Mouse (Mus musculus) limb, embryonic 13.5 days (tissue): ENCODE data around the gene Pop4. TPM values are rescaled to one million over a fixed set of nuclear protein-coding genes. Genes with fewer than 3 reads are reported as not detected.
"Not testable (repeated sequence)": the region's sequence is repeated elsewhere in the genome, so short reads cannot be mapped to it uniquely, and the experiment has no call there.

Experiments used
- ATAC-seq: fragments of 200-750 bp; cut with Nextera tagmentation; 2 replicates; pipeline ENCODE4 v1.8.0; 2017; ENCODE audit warnings: low read depth, moderate number of reproducible peaks, moderate TSS enrichment; ENCODE audit not compliant: low FRiP score
- H3K27ac ChIP-seq: fragments of 300-500 bp; sonication (generic); 2 replicates; pipeline ENCODE4 v1.5.1; 2015; ENCODE audit warnings: inconsistent platforms, mild to moderate bottlenecking, moderate library complexity
- H3K27me3 ChIP-seq: fragments of 300-500 bp; sonication (generic); 2 replicates; pipeline ENCODE4 v1.6.1; 2015; ENCODE audit warnings: mild to moderate bottlenecking, inconsistent platforms
- H3K36me3 ChIP-seq: fragments of 300-500 bp; sonication (generic); 2 replicates; pipeline ENCODE4 v1.6.1; 2015; ENCODE audit warnings: inconsistent platforms, mild to moderate bottlenecking, moderate library complexity
- H3K4me1 ChIP-seq: fragments of 300-500 bp; sonication (generic); 2 replicates; pipeline ENCODE4 v1.6.1; 2015; ENCODE audit warnings: inconsistent platforms
- H3K4me2 ChIP-seq: fragments of 300-500 bp; sonication (generic); replicated peaks from 2 replicates; pipeline ENCODE4 v1.6.1; 2015; ENCODE audit warnings: inconsistent platforms, mild to moderate bottlenecking, moderate library complexity
- H3K4me3 ChIP-seq: fragments of 300-500 bp; sonication (generic); 2 replicates; pipeline ENCODE4 v1.5.1; 2015; ENCODE audit warnings: moderate library complexity, mild to moderate bottlenecking, inconsistent platforms
- H3K9ac ChIP-seq: fragments of 300-500 bp; sonication (generic); 2 replicates; pipeline ENCODE4 v1.6.1; 2015; ENCODE audit warnings: mild to moderate bottlenecking, inconsistent platforms
- H3K9me3 ChIP-seq: fragments of 300-500 bp; sonication (generic); 2 replicates; pipeline ENCODE4 v1.6.1; 2016; ENCODE audit warnings: inconsistent platforms
- WGBS: fragments of 180-500 bp; shearing (Covaris S2); methylation state at CpG from one replicate; pipeline ENCODE4 v1.1.7; 2015; 5-methylcytosine and 5-hydroxymethylcytosine counted together
- polyA plus RNA-seq: library from polyadenylated mRNA; unstranded; fragments of >200 nt; fragmentation: Nextera tagmentation; extraction: Ambion mirVana; gene quantifications from 2 replicates; pipeline ENCODE4 v1.2.1, GENCODE M21; 2015

Gene Pop4
- 67.0 TPM in 2 replicates for polyA plus RNA-seq

DNA sequence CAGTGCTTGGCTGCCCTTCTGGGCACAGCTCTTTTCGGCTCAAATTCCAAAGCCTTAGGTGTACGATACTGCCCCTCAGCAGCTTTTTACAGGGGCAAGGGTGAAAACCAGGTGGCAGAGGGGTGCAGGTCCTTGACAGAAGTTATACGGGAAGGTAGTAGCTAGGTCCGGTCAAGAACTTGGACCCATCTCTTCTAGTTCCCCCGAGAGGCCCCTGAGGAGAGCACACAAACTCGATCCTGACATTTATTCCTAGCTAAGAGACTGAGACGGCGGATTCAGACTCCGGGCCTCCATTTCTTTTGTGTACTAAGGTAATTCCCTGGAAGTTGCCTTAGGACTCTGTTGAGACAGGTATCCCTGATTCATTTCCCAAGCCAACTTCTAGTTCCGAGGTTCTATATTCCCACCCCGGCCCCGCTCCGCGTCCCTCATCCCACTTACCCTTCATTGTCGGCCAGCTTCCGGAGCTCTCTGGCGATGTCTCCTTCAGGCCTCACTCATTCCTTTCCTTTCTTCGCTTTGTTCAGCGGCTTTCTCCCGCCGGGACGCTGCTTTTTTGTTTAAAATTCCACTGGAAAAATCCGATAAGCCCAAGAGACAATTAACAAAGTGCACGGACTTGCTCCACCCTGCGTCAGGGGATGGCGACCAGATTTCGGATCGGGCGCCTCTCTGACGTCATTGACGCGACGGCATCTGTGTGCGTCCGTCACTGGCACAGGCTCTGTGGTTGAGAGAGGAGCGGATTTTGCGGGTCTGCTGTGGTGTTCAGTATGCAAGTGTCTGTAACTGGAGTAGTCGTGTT is at the start of gene Pop4:
TSS of gene Pop4 (minus strand) at position 721 of the 808 bp plus-strand sequence.
- peak within 1 kb of the TSS; percentile 86 for H3K9ac ChIP-seq
- peaks cover 29% of the 10 kb centered on the region for H3K36me3 ChIP-seq
- no peaks in the 10 kb centered on the region for H3K27me3 ChIP-seq
- no peaks in the 10 kb centered on the region for H3K9me3 ChIP-seq
- peak; percentile 95 for ATAC-seq
- H3K27ac ChIP-seq, result peak within 1 kb of the TSS; percentile 63; the same call in 1 of the 2 replicates
- H3K4me3 ChIP-seq, result peak within 1 kb of the TSS; percentile 78
- H3K4me2 ChIP-seq, result peak within 1 kb of the TSS; percentile 93
- under 1% methylated on average over 38 of the region's 38 CpGs for WGBS
- peaks cover 13% of the 10 kb centered on the region for H3K4me1 ChIP-seq

DNA sequence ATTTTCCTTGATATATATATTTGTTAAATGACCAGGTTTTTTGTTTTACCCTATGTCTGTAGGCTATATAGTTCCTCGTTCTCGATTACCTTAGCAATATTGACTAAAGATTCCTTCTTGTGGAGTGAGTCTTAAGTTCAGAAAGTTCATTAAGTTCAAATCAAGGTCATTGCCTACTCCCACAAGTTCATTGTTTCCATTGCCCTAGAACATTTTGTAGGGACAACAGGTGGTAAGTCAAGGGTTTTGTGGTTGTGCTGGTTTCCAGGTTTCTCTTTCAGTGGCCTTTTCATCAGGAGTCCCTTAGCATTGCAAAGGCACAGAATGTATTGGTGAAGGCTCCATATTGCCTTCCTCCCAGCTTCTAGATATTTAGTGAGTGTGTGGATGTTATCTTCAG is 49.4 kb upstream of the Pop4 start:
- H3K4me2 ChIP-seq, result no peak overlapping the region
- H3K4me1 ChIP-seq, result no peaks in the 10 kb centered on the region
- no peaks in the 10 kb centered on the region for H3K27me3 ChIP-seq
- no peak overlapping the region for H3K4me3 ChIP-seq
- ATAC-seq, result no peak
- no peaks in the 10 kb centered on the region for H3K36me3 ChIP-seq
- no peak overlapping the region for H3K27ac ChIP-seq
- no peaks in the 10 kb centered on the region for H3K9me3 ChIP-seq
- WGBS, result 88% methylated on average over 2 of the region's 2 CpGs
- no peak overlapping the region for H3K9ac ChIP-seq

DNA sequence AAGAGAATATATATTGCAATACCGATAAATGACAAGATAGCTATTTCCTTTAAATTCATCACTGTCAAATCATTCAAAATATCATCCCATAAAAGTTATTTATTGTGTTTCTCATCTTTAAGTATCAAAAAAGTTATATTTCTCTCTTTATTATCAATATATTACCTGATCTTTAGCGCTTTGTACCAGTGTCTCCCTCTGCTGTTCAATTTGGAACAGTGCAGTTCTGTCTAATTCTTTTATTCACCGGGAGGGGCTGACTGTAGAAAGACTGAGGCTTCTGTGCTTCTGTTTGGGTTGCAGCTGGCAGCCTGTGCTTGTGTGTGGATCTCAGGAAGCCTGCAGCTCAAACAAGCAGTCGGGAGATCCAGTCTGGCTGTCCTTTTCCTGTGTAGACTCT is 11.0 kb upstream of the Pop4 start:
- not testable (repeated sequence) for H3K27ac ChIP-seq, H3K27me3 ChIP-seq, H3K4me2 ChIP-seq, H3K9ac ChIP-seq, H3K36me3 ChIP-seq, H3K4me3 ChIP-seq, H3K9me3 ChIP-seq, H3K4me1 ChIP-seq, ATAC-seq
- whole genome bisulfite sequencing, result 31% methylated on average over 4 of the region's 4 CpGs

DNA sequence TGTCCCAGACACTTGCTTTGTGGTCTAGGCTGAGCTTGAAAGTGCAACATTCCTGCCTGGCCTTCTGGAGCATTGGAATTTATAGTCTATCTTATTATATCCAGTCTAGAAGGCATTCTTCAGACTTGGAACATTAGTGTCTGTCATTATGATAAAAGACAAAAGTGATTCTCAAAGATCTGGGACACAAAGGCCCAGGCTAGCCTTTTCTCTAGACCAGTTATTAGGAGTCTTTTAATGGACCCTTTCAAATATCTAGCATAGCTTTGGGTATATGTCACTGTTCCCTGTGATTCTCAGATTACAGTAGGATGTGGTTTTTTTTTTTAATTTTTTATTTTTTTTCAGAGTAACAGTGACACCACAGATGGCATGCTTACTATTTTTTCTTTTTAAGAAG is 1.3 kb upstream of the Pop4 start:
- Histone ChIP-seq H3K27me3 (no peaks in the 10 kb centered on the region), H3K36me3 (peaks cover 12% of the 10 kb centered on the region), H3K4me2 (no peak overlapping the region), H3K9ac (no peak overlapping the region), H3K4me3 (no peak overlapping the region), H3K9me3 (no peaks in the 10 kb centered on the region), H3K4me1 (peaks cover 13% of the 10 kb centered on the region), H3K27ac (no peak overlapping the region)
- ATAC-seq, result no peak

DNA sequence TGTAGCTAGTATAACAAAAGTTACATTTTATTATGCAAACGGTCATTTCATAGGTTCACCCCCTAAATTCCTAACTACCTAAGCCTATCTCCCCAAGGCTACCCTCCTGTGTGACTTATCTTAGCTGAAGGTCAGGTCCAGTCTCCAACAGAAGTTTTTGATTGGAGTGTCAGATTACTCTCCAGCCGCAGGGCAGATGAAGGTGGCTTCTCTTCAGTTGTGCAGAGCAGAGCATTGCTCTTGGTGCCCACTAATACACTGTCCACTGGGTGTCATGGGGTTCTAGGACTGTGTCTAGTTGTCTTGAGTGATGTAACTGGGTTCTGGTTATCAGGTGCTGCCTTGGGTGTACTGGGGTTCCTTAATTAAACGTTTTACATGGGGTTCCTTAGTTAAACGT is 636 bp upstream of the Pop4 start:
- no peak for ATAC-seq
- peak overlapping the region; percentile 86 for H3K9ac ChIP-seq
- no peaks in the 10 kb centered on the region for H3K9me3 ChIP-seq
- peak overlapping the region; percentile 78 for H3K4me3 ChIP-seq
- H3K4me2 ChIP-seq, result peak overlapping the region; percentile 93
- no peak overlapping the region for H3K27ac ChIP-seq
- H3K36me3 ChIP-seq, result peaks cover 19% of the 10 kb centered on the region
- no peaks in the 10 kb centered on the region for H3K27me3 ChIP-seq
- WGBS, result 9% methylated on average over 4 of the region's 4 CpGs
- H3K4me1 ChIP-seq, result peaks cover 13% of the 10 kb centered on the region

DNA sequence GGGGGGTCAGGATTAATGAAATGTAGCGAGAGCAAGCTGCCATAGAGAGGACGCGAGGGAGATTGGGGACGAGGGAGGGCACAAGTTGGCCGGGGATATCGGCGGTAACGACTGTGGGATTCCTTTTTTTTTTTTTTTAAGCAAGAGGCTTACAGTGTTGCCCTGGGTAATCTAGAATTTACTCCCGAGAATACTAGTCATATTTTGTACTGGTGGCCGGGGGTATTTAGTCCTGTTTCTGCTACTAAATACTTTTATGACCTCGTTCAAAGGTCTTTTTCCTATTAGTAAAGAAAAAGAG is 238 bp upstream of the Pop4 start:
- no peaks in the 10 kb centered on the region for H3K9me3 ChIP-seq
- no peaks in the 10 kb centered on the region for H3K27me3 ChIP-seq
- WGBS, result 0% methylated on average over 11 of the region's 11 CpGs
- H3K4me2 ChIP-seq, result peak overlapping the region; percentile 93
- H3K4me3 ChIP-seq, result peak overlapping the region; percentile 78
- ATAC-seq, result peak; percentile 73; the same call in 1 of the 2 replicates
- peaks cover 13% of the 10 kb centered on the region for H3K4me1 ChIP-seq
- H3K36me3 ChIP-seq, result peaks cover 23% of the 10 kb centered on the region
- H3K27ac ChIP-seq, result peak overlapping the region; percentile 63; the same call in 1 of the 2 replicates
- peak overlapping the region; percentile 86 for H3K9ac ChIP-seq

DNA sequence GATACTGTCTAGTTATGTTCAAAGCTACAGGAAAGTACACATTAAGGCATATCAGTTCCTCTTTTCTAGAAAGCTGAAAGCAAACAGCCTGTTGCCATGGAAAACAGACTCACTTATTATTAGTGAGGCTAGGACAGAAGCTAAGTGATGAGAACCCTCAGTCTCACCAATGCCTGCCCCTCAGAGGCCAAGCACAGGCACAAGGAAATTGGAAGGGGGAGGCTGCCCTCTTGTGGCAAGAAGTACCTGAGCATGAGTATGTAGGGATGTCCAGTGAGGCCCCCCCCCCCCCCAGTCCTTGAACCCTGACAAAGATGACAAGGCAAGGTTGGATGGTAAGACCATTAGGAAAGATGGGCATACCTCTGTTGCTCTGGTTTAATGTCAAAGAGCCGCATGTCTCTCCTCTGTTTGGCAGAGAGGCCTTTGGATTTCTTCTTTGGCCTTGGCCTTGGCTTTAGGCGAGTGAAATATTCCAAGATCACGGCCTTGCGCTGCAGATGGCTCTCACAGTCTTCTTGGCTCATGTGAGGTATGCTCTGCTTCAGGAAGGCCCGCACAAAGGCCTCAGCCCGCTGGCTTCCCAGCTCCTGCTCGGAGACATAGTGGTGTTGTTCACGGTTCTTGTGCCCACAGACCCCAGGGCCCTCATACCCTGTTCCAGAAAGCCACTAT is 4.1 kb downstream of the Pop4 start:
- Histone ChIP-seq H3K9me3 (no peaks in the 10 kb centered on the region), H3K4me3 (no peak overlapping the region), H3K9ac (no peak overlapping the region), H3K4me2 (no peak overlapping the region), H3K27me3 (no peaks in the 10 kb centered on the region), H3K27ac (no peak overlapping the region), H3K36me3 (peaks cover 66% of the 10 kb centered on the region), H3K4me1 (peaks cover 13% of the 10 kb centered on the region)
- WGBS, result 92% methylated on average over 8 of the region's 8 CpGs
- ATAC-seq, result no peak

DNA sequence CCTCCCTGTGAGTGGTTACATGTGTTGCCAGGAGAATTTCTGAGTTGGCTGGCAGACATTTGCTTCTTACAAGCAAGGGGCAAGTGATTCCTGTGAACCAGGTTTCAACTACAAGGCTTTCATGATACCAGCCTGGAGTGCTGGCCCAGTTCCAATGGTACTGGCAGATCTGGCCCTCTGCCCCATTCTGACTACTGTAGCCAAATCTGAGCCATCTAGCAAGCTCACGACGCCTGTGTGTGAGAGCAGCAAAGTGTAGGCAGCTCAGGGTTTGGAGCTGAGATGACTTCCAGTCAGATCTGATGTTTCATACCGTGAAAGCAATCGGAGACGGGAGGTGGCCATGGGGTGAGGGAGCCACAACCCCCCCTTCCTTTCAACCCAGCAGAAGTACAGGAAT is 8.8 kb downstream of the Pop4 start:
- WGBS, result 92% methylated on average over 5 of the region's 5 CpGs
- no peak overlapping the region for H3K9ac ChIP-seq
- no peak overlapping the region for H3K4me3 ChIP-seq
- no peaks in the 10 kb centered on the region for H3K9me3 ChIP-seq
- no peak for ATAC-seq
- no peak overlapping the region for H3K4me2 ChIP-seq
- no peaks in the 10 kb centered on the region for H3K27me3 ChIP-seq
- no peak overlapping the region for H3K27ac ChIP-seq
- H3K36me3 ChIP-seq, result peaks cover 65% of the 10 kb centered on the region
- no peaks in the 10 kb centered on the region for H3K4me1 ChIP-seq

DNA sequence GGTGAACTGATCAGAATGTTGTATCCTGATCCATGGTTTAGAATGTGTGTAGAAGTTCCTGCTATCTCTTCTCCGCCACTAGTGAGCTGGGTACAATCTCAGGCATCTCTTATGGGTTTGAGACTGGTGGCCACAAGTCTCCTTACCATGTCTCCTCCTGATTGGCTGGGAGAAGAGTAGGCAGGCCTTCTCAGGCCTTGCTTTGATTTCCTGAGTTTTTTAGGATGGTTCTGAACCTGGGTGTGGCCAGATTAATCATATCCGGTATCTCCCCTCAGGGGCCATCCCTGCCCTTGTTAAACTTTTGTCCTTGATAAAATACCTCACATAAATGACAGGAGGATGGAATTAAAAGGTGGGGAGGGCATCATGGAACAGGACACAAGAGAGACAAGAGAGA is 11.6 kb downstream of the Pop4 start:
- WGBS, result 92% methylated on average over 2 of the region's 2 CpGs
- no peak overlapping the region for H3K4me3 ChIP-seq
- H3K4me2 ChIP-seq, result no peak overlapping the region
- no peaks in the 10 kb centered on the region for H3K4me1 ChIP-seq
- H3K9me3 ChIP-seq, result no peaks in the 10 kb centered on the region
- H3K9ac ChIP-seq, result no peak overlapping the region
- no peaks in the 10 kb centered on the region for H3K27me3 ChIP-seq
- peaks cover 37% of the 10 kb centered on the region for H3K36me3 ChIP-seq
- no peak overlapping the region for H3K27ac ChIP-seq
- no peak for ATAC-seq

DNA sequence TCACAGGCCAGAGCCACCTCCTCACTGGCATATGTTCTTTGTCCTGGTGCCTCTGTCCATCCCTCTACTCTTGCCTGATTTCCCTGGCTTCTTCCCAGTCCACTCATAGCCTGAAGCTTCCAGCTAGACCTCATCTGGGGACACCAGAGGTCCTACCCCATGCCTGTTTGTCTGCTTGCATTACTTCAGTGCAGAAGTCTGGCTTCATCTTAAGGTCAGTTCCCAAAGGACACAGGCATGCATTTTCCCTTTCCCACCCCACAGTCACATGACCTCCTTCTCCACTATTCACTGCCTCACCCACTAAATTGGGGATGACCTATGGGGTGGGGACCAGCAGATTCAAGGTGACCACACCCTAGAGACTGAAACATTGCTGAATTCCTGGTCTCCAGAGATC is 17.8 kb downstream of the Pop4 start:
- no peaks in the 10 kb centered on the region for H3K4me1 ChIP-seq
- no peak overlapping the region for H3K9ac ChIP-seq
- no peak overlapping the region for H3K4me3 ChIP-seq
- no peak for ATAC-seq
- no peak overlapping the region for H3K27ac ChIP-seq
- H3K9me3 ChIP-seq, result no peaks in the 10 kb centered on the region
- no peaks in the 10 kb centered on the region for H3K27me3 ChIP-seq
- H3K4me2 ChIP-seq, result no peak overlapping the region
- no peaks in the 10 kb centered on the region for H3K36me3 ChIP-seq

DNA sequence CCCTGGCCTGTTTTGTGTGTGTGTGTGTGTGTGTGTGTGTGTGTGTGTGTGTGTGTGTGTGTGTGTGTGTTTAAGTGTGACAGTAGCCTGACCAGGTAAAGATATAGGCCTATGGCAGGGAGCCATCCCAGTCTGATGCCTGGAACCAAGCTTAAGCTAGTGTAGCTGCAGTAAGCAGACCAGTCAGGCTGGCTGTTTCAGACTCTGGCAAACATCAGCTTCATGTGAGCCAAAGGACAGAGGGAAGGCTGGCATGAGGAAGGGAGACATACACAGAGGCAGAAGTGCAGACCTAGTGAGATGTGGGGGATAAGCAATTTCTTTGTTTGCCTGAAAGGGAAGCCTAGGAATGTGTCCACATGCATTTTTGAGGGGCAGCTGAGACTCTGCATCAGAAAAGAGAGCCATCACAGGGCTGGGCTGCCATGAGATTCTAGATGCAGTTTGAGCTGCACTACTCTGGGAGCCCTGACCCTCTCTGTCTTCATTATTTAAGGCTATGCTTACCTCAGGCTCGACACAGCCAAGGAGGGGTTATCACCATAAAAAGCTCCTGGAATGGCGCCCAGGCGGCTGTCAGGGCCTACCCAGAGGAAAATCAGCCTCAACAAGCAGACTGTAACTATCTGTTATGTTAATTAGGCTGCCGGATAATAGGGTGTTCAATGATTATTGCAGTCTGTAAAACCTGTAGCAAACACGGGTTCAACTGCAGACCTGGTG is 19.6 kb downstream of the Pop4 start:
- WGBS, result 24% methylated on average over 5 of the region's 5 CpGs
- H3K4me1 ChIP-seq, result no peaks in the 10 kb centered on the region

DNA sequence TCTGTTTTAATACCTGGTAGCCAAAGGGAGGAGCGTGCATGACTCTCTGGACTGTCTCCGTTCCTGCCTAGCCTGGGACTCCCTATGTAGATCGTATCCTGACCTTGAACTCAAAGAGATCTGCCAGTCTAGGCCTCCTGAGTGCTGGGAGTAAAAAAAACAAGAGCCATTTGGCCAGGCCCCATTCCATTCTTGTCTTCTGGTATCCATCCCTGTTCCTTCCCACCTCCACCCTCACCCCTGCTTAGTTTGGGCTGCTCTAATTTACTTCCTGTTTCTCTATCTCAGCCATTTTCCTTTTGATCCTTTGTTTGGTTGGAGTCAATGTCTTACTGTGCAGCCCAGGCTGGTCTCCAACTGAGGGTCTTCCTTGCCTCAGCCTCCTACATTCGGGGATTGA is 28.8 kb downstream of the Pop4 start:
- H3K36me3 ChIP-seq, result no peaks in the 10 kb centered on the region
- ATAC-seq, result no peak
- no peaks in the 10 kb centered on the region for H3K27me3 ChIP-seq
- H3K4me2 ChIP-seq, result no peak overlapping the region
- no peak overlapping the region for H3K27ac ChIP-seq
- H3K4me3 ChIP-seq, result no peak overlapping the region
- H3K9ac ChIP-seq, result no peak overlapping the region
- H3K4me1 ChIP-seq, result no peaks in the 10 kb centered on the region
- WGBS, result 86% methylated on average over 4 of the region's 4 CpGs
- no peaks in the 10 kb centered on the region for H3K9me3 ChIP-seq

More for the DNA sequence above, 19.6 kb downstream of the Pop4 start:
- Histone ChIP-seq H3K4me3 (no peak overlapping the region), H3K4me2 (no peak overlapping the region), H3K9ac (peak overlapping the region; percentile 48; the same call in 1 of the 2 replicates), H3K27me3 (no peaks in the 10 kb centered on the region), H3K36me3 (no peaks in the 10 kb centered on the region), H3K27ac (no peak overlapping the region), H3K9me3 (no peaks in the 10 kb centered on the region)
- ATAC-seq, result no peak
